Mouse (Mus musculus) bone marrow macrophage, adult 2 months (primary cell): ENCODE data around the gene Slc38a10.

Source experiments
- CTCF ChIP-seq: IDR thresholded peaks from 2 replicates; pipeline ENCODE4 v1.5.1; 2012; ENCODE audit warnings: low read depth, mild to moderate bottlenecking, low read length, moderate library complexity
- POLR2A ChIP-seq: IDR thresholded peaks from 2 replicates; pipeline ENCODE4 v1.6.1; 2012; ENCODE audit warnings: mild to moderate bottlenecking, low read depth, low read length, borderline replicate concordance

- TF ChIP-seq CTCF, result no peak
- no peak for TF ChIP-seq POLR2A
Measured at GRCm38 (mm10) chr11:120071065-120071464, 80.1 kb downstream of the Slc38a10 start.
